Mouse (Mus musculus) olfactory bulb, adult 2 months (tissue): ENCODE results near the gene Mboat1.

Experiments
- CTCF ChIP-seq: fragments of 200-500 bp; IDR thresholded peaks from 2 replicates; pipeline ENCODE4 v1.5.1; 2012; ENCODE audit warnings: low read depth, mild to moderate bottlenecking, low read length, moderate library complexity; ENCODE audit not compliant: insufficient read depth
- POLR2A ChIP-seq: fragments of 200-500 bp; IDR thresholded peaks from 2 replicates; pipeline ENCODE4 v1.6.1; 2012; ENCODE audit warnings: mild to moderate bottlenecking, low read depth, low read length, moderate library complexity; ENCODE audit not compliant: insufficient read depth

- TF ChIP-seq CTCF (no peak), POLR2A (no peak)
Measured at GRCm38 (mm10) chr13:30221316-30221715, 85.0 kb downstream of the Mboat1 start.
